Mouse (Mus musculus) kidney, adult 8-10 months (tissue): ENCODE results near the gene Impdh1.
"Not testable (repeated sequence)": the region's sequence is repeated elsewhere in the genome, so short reads cannot be mapped to it uniquely, and the experiment has no call there.

Source experiments
- DNase-seq, 2 experiments: peaks; one replicate each; pipeline ENCODE4 v3.0.0; 2022

The Impdh1 gene

DNA sequence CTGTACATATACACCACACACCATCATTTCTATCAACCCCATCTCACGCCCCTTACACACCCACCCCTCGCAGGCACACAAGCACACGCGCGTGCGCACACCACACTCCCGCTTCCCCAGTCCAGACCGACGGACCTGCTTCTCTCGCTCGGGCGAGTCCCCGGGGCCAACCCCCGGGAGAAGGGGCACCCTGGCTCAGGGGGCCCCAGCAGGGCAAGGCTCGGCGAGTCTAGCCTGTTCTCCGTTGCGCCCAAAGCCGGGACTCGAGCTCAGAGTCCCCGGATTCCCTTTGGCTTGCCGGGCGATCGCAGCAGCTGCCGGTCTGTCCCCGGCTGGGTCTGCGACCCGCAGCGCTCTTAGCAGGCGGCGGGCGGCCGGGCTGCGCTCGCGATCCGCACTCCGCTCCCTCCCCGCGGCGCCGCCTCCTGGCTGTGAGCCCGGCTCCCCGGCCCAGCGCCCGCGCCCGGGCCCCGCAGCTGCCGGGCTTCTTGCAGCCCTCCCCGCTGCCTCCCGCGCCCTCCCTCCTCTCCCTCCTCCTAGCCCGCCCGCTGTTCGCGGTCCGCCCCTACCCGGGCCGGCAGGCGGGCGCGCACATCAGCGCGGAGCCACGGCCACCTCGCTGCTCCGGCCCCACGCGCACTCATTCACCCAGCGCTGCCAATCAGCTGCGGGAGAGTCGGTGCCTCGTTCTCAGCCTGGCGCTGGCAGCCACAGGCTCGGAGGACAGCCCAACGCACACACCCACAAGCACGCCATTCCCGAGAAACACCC, 37.1 kb downstream of the Impdh1 start, which contains the start of gene Prrt4:
TSS of gene Prrt4 (minus strand) at position 697 of the 771 bp plus-strand sequence.
- DNase-seq = peak in 1 of 2 experiments; percentile 14

DNA sequence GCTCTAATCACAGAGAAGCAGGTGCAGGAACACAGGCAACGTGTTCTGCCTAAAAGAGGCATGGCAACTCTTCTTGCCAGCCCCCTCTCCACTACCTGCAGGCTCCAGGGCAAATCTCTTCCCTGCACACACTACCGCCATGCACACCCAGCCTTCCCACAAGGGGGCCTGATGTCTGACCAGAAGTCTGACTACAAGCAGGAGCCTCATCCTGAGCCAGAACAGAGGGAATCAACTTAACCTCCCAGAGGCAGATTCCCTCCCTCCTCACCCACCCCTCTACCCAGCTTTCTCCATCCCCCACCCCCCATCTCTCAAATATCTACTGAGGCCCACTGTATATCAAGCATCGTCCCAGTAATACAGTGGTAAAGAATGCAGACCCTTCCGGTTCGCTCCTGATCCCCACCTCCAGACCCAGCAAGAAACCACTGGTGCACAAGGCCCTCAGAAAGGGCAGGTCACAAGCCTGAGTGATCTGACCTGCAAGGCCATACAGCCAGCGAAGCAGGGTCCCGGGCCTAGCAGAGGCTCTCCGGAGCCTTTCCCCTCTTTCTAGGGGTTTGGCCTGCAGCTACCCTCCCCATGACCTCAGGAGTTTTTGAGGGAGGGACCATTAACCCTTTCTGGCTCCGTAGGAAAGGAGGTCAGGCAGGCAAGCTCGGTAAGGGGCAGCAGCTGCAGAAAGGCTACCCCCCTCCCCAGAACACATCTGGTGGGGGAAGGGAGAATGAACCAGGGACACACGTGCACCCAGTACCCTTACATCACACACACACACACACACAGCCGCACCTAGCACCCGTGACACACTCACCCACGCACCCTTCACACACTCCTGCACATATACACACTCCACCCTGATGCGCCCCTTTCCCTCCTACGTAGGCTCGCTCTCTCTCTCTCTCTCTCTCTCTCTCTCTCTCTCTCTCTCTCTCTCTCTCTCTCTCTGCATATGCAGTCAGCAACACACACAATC, 38.0 kb downstream of the Impdh1 start:
- DNase-seq = no peak

DNA sequence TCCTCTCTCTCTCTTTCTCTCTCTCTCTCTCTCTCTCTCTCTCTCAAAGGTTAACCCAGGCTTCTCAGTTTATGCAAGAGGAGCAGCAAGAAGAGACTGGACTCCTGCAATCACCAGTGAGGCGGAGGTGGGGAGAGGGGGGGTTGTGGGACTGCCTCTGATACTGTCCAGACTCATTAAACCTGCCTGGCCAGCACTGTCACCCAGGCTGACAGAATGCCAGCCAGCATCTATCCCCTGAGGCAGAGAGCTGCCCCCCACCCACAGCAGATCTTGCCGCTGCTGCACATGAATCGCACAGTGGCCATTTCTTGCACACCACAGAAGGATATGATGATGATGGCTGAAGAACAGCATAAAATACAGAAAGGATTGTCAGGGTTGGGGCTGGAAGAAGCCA, 41.1 kb downstream of the Impdh1 start:
- no peak for DNase-seq

DNA sequence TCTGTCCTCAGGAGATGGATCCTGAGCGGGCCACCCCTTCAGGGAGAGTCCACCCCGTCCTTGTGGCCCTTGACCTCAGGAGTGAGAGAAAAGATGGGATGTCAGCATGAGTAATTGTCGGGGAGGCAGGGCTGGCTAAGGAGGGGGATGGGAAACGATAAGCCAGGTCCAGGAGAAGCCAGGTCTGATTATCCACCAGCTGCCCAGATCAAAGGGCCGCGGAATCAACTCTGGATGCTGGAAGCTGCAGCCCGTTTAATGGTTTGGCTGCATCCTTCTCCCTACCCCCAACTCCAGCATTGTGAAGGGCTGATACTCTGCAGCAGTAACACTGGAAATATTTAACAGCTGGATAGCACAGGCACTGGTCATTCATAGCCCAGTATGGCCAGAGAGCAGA, 41.8 kb downstream of the Impdh1 start:
- no peak for DNase-seq

DNA sequence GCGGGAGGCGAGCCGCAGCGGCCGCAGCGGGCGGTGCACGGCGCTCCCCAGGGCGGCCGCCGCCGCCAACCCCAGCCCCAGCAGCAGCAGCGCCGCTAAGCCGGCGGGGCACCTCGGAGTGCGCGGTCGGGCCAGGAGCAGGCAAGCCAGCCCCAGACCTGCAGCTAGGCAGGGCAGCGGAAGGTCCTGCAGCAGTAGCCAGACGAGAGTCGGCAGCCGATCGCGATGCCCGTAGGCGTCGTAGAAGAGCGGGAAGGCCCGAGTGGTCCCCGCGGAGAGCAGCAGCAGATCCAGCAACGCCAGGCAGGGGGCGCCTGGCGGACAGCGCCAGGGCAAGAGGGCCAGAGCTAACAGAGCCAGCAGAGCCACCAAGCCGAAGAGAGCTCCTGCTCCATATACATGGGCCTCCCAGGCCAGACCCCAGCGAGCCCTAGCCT, 45.2 kb downstream of the Impdh1 start:
- DNase-seq = peak; percentile 65 to 71

DNA sequence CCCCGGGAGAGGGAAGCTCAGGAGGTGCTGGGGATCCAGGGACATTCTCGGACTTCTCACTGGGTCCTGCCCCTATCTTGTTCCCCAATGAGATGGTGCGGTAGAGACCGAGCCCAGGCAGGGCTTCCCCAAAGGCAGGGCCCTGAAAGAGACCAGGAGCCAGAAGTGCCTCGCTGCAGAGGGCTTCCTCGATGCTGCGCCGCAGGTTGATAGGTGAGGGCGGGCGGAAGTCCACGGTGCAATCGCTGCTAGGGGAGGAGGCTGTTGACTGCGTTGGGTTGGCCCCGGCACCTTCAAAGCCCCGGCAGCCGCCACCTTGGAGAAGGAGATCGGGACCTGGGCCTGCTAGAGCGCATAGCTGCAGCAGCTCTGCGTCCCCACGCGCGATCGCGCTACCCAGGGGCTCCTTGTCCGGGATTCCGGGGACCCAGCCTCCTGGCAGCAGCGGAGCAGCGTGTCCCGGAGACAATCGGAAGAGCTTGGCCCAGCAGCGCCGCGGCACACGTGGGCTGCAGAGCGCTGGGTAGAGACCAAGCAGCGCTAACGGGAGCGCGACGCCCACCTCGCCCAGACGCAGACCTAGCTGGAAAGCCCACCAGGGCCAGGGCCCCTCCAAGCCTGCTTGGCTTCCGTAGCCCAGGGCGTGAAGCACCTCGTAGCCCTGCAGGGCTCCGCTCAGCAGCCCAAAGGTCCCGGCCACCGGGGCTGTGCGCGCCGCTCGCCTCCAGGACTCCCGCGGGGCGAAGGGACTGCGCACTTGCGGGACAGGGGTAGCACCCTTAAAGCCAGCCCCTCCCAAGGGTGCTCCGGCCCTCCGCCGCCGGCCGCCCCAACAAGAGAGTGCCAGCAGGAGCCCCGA, 45.9 kb downstream of the Impdh1 start:
- peak in 1 of 2 experiments; percentile 19 for DNase-seq

DNA sequence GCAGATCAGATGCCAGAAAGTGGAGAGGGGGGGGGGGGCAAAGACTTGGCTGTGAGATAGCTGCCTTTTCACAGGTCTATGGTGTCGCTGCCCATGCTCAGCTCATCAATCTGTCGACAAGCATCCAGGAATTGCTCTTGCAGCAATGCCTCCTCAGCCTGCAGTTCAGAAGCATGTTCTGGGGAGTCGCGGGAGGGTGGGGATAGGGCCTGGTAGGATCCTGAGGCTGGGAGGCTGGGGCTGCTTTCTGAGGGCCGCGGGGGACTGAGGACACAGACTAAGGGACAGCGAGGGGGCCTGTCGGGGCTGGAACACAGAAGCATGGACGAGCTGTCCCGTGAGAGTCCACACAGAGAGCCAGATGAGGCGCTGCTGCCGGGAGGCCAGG, 46.5 kb downstream of the Impdh1 start:
- no peak for DNase-seq

DNA sequence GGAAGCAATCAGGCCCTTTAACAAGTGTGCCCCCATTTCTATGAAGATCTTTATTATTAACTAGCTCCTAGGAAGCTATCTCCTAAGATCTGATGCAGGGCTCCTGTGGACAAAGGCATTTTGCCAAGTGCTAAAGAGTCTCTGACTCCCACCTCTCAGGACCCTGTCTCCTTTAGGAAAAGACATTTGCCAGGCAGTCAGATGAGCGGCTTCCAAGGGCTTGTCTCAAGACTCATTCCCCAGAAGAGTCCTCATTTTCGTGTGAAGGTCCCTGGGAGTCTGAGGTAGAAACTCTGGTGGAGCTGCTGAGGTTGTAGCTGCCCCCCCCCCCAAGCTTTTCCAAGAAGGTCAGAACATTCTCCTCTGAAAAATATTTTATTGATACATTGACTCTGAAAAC, 47.3 kb downstream of the Impdh1 start:
- no peak for DNase-seq

- DNase-seq = peak; percentile 40 to 46
These were observed 50.0 kb downstream of the Impdh1 start for GRCm38 (mm10) chr6:29166196-29166595.

GRCm38 (mm10) chr6:29164314-29165244, 51.6 kb downstream of the Impdh1 start, which contains the start of gene Rbm28:
Rbm28 (minus strand) TSS chr6:29165006.
- DNase-seq = peak; percentile 85 to 91

DNA sequence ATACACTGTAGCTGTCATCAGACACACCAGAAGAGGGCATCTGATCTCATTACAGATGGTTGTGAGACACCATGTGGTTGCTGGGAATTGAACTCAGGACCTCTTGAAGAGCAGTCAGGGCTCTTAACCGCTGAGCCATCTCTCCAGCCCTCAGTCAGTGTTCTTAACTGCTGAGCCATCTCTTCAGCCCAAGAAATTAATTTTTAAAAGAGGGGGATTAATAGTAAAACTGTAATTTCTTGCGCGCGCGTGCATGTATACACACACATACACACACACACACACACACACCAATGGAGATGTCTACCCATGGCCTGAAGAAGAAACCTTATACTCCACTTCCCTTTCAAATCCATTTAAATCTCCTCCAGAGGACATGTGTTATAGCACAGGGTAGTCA, 54.9 kb downstream of the Impdh1 start:
- DNase-seq = not testable (repeated sequence)

DNA sequence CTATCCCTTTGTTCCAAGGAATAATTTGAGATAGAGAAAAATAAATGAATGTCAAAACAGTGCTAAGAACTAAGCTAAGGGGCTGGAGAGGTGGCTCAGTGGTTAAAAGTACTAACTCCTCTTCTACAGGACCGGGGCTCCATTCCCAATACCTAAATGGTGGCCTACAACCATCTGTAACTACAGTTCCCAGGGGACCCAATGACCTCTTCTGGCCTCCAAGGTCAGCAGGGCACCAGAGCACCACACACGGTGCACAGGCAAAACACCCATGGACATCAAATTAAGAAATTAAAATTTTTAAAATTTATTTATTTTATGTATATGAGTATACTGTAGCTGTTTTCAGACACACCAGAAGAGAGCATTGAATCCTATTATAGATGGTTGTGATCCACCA, 55.4 kb downstream of the Impdh1 start:
- no peak for DNase-seq

- no peak for DNase-seq
These were observed 59.8 kb downstream of the Impdh1 start for GRCm38 (mm10) chr6:29156326-29156725.
